Mouse (Mus musculus) cerebellum, postnatal 10 days (tissue): ENCODE measurements at regions not wholly inside any gene's neighbourhood (a gene's known extent, or its start where the extent isn't known, plus 50 kb on each side); places are given as distances from the start of the nearest gene placed in this dataset.
A peak's percentile ranks its signal among the peaks of the same experiment; 100 is the strongest.

Experiments
- DNase-seq, 2 experiments: peaks; one replicate each; pipeline ENCODE4 v3.0.0; 2021; ENCODE audit warnings: mixed read lengths in 2 of 2

DNA sequence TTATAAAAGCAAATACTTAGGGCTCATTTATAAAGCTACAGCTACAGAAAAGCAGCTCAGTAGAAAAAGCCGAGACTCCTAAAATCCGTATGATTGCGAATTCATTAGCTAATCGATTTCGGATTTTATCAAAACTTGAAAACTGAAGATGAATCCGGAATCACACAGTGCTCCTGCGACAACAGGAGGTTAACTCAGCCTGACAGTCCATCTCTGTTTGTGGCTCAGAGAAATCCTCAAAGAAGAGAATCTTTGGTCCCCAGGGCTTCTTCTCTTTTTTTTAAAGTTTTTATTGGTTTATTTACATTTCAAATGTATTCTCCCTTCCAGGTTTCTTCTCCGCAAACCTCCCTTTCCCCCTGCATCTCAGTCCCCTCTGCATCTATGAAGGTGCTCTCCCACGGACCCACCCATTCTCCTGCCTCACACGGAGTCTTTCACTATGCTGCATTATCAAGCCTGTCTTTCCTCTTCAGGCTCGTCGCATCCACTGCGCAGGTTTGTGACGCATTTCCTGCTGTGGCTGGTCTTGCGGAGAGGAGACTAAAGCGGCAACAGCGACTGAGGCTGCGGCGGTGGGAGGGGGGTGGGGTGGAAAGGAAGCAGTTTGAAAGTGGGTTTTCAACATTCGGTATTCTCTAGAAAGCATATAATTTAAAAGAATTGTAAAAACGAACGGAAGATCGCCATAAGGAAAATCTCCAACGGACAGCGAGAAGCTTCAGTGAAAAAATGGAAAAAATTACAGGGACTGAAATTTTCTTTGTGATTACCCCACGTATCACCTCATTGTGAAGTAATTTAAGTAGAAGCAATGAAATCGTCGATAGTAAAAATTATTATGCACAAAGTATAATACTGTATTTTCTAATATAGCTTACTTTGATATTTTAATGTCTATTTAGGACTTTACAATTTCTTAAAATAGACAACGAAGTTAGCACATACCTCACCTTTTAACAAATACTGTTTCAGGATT, 482.5 kb upstream of the Snrpn start:
- DNase-seq: peak; percentile 73 to 79

DNA sequence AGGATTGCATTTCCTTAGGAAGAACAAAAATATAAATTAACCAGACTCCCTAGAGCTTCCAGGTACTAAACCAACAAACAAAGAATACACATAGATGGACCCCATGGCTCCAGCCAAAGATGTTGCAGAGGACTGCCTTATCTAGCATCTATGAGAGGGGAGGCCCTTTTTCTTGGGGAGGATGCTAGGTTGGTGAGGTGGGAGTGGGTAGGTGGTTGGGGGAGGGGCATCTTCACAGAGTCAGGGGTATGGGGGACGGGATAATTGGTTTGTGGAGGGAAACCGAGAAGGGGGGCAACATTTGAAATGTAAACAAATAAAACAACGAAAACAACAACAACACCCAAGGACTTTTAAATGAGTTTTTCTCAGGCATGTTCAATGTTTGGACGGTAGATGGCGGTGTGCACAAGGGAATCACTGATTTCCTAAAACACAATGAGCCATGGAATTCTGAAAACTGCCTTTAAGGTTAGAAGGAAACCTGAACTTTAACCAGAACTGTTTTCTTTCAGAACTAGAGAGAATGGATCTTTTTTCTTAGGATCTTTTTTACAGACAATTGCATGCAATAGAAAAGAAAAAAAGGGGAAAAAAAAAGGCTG, 477.2 kb upstream of the Snrpn start:
- DNase-seq: peak; percentile 3 to 9
